ENCODE assay signal across 1 mouse cellular context in the genomic region with DNA sequence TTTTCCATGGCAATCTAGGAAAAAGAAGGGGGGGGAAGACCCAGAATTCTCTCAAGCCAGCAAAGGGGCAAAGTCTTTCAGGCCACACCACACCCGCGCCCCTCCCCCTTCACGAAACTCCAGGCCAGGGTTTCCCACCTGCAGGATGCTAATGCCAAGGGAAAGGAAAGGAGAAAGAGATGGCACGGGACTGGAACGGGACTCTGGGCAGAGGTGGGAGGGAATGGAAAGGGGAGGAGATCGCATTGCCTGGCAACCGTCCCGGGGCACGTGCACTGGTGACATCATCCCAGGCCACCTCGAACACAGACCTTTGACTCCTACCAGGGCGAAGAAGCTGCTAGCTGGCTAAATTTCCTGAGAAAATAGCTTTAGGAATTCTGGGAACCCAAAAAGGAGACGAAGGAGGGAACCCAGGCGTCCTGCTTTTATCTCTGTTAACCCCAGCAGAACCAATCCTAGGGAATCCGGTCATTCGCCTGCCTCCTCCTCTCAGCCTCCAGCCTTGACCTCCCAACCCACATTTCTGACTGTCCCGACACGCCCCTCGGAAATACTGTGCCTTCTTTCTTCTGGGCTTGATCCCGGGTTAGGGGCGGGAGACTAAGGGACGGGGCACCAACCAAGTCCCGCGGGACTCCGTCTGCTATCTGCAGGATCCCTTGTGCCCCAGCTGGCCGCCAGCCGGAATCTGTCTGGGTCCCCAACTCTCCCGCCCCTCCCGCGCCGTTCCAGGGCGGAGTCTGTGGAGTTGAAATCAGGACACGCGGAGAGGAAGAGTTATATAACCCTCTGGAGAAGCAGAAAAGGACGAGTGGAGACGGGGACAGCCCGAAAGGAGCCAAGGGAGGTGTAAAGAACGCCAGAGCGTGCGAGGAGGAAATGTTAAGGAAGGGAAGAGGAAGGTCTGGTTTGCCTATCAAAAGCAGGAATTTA.
TF ChIP-seq lines count a peak whose summit lies in the region.

No protein-coding gene starts in this region.

TF ChIP-seq in ES-E14, 5 proteins besides CTCF, POLR2A, EP300 and RAD21:
- TF ChIP-seq CHD2 (IDR thresholded peaks at IDR 0.05; ENCODE audit: low read depth, low read length) (peak; percentile 82), MAFK (IDR thresholded peaks at IDR 0.05; ENCODE audit: insufficient read depth, low read depth, low read length) (0 out of 2 replicates have a peak, but pooled peaks have one; percentile 25), HCFC1 (IDR thresholded peaks at IDR 0.05; ENCODE audit: borderline replicate concordance, insufficient read depth, low read length) (peak; percentile 65), ZNF384 (IDR thresholded peaks at IDR 0.05; ENCODE audit: low read depth, low read length) (no peak), ZC3H11A (IDR thresholded peaks at IDR 0.05; ENCODE audit: borderline replicate concordance, low read depth, low read length) (no peak)
